Mouse (Mus musculus) inflammation-experienced regulatory T-cells, adult 6 months (primary cell): Measurements from ENCODE around the gene Zfp473. TPM values are rescaled to one million over a fixed set of nuclear protein-coding genes. Genes with fewer than 3 reads are reported as not detected.
"Not testable (repeated sequence)": the region's sequence is repeated elsewhere in the genome, so short reads cannot be mapped to it uniquely, and the experiment has no call there.

ENCODE experiments used
- ATAC-seq: one replicate; pipeline ENCODE4 v1.8.0; 2017
- polyA plus RNA-seq, 3 experiments: library from polyadenylated mRNA; unstranded; fragments of 100-300 nt; shearing (Covaris generic); gene quantifications; one replicate each; pipeline ENCODE4 v1.2.1; 2017

Gene Zfp473
- polyA plus RNA-seq, 3 experiments from 2014 or later, result 0.16 to 2.1 (median 0.93) TPM

DNA sequence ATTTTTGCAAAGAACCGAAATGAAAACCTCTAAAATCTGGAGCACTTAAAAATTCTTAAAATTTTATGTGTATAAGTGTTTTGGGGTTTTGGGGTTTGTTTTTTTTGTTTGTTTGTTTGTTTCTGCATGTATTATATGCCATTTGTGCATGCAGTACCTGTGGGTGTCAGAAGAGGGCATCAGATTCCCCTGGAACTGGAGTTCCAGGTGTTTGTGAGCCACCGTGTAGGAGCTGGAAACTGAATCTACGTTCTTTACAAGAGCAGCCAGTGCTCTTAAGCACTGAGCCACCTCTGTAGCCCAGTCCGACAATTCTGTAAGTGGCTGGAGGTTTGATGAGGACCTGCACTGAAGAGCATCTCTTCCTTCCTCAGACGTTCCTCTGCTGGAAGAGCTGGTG is 41.0 kb downstream of the Zfp473 start:
- no peak for ATAC-seq

DNA sequence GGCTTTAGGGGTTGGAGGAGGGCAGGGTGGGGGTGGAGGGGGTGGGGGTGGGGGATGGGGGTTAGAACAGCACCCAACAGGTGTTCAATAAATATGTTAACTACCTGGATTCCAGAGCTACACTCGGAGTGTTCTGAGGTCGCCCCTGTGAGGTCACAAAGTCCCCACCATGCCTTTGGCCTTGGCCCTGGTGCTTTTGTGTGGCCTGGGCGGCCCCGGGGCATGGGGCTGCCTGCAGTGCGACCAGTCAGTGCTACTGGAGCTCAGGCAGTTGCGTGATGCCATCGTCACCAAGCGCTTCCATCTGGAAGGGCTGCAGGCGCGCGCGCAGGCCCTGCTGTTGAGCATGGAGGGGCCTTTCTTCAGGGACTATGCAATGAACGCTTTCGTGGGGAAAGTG is 42.3 kb downstream of the Zfp473 start, which contains the start of gene Izumo2:
Gene Izumo2, plus strand, starts transcription at position 169 of the 400 bp plus-strand sequence.
- ATAC-seq, result no peak

DNA sequence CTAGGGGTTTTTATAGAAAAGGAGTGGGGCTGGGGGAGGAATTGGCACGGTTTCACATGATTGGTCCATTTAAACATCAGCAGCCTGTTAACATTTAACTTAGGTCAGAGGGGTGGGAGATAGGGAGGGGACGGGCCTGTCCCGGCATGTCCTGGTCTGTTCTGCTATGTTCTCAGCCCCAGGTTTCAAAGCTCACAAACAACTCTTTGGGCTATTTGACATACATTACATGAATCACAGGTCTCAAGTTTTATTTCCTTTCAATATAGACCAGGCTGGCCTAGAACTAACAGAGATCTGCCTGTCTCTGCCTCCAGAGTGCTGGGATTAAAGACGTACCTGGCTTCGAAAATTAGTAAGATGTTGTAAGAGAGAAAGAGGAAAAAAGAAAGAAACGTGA is 42.8 kb downstream of the Zfp473 start:
- not testable (repeated sequence) for ATAC-seq

DNA sequence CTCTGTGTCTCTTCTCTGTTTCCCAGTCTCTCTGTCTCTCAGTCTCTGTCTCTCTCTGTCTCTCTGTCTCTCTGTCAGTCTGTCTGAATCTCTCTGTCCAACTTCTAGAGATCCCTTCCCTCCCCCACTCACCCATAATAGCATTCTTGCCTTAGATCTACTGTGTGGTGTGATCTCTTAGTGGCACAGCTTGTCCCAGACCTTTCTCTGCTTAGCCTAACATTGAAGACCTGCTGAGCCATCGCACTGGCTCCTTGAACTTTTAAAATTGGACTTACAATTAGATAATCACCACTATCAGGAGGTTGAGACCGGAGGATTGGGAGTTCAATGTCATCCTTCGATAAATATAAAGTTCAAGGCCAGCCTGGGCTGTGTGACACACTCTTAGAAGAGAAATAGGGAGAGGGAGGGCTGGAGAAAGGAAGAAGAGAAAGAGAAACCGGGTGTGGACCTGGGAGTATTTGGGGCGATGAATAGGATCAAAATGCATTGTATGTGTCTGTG is 43.6 kb downstream of the Zfp473 start:
- no peak for ATAC-seq

DNA sequence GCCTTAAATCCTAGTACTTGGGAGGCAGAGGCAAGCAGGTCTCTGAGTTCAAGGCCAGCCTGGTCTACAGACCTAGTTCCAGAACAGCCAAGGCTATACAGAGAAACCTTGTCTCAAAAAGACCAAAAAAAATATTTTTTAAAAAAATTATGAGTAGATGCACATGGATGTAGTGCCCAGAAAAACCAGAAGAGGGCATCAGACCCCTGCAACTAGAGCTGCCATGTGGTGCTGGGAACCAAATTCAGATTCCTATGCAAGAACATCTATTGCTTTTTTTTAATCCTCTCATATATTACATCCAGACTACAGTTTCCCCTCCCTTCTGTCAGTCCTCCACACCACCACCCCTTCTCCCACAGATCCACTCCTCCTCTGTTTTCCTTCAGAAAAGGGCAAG is 44.5 kb downstream of the Zfp473 start:
- no peak for ATAC-seq

DNA sequence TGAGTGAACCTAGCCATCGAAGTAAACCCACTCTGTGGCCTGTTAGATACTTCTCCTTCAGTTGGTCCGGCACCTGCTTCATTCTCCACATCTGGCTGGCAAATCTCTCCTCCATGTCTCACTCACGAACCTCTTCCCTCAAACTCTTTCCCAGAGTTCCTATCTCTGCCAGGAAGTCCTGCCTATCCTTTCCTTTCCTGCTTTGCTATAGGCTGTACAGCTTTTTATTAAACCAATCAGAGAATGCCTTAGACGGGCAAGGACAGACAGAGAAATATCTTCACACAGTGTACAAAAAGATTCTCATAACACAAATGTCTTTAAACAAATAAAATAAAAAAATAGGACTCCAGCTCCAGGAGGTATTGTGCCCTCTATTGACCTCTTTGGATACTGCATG is 45.8 kb downstream of the Zfp473 start:
- ATAC-seq, result no peak

DNA sequence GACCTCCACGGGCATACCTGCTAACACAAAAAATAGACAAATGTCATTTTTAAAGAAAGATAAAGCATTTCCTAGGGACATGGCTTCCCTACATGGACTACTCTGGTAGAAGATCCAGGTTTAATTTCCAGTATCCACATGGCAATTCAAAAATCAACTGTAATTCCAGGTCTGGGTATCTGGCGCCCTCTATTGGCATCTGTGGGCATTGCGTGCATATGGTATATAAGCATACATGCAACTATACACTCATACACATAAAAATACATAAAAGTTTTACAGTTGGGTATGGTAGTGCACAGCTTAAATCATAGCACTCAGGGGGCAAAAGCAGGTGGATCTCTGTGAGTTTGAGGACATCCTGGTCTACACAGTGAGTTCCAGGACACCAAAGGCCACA is 46.5 kb downstream of the Zfp473 start:
- no peak for ATAC-seq

DNA sequence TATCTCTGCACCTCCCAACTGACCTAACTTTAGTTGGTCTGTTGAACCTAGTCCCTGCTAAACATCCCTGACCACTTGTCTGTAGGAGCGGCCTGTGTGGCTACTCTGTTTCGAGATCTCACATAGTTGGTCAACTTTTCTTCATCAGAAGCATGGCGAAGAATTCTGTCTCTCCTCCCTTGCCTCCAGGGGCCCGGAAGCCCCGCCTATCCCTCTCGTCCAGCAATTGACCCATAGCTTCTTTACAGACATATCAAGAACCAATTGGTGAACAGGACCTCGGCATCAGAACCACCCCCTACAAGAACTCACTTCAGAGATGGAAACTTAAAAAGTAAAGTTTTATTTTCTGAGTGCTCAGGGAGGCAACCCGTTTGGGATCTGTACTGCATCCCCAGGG is 47.9 kb downstream of the Zfp473 start:
- no peak for ATAC-seq

DNA sequence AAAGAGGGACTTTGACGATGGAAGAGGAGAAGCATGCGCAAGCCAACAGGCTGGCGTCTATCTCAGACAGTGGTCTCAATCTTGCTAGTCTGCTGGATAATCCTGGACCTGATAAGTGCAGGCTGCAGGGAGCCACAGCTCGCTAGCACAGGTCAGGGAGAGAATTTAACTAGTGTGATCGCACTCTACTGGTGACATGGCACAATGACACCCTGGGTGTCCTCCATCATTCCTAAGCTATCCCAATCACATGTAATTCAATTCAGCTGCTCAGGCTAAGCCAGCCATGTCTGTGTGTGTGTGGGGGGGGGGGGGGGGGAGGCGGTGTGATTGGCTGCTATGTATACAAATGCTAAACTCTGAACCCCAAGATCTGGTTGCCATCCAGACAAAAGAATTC is 48.9 kb downstream of the Zfp473 start:
- no peak for ATAC-seq

DNA sequence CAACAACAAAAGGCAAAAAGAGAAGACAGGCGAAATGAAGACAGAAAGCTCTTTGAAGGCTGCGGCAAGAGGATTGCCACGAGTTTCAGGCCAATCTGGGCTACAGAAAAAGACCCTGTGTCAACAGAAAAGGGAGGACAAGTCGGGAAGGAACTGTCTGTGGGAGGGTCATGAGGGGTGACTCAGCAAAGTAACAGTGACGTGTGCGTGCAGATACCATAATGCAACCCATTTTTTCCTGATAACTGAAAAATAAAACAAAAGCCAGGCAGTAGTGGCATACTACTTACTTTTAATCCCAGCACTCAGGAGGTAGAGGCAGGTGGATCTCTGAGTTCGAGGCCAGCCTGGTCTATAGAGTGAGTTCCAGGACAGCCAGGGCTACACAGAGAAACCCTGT is 52.9 kb downstream of the Zfp473 start:
- ATAC-seq, result no peak

DNA sequence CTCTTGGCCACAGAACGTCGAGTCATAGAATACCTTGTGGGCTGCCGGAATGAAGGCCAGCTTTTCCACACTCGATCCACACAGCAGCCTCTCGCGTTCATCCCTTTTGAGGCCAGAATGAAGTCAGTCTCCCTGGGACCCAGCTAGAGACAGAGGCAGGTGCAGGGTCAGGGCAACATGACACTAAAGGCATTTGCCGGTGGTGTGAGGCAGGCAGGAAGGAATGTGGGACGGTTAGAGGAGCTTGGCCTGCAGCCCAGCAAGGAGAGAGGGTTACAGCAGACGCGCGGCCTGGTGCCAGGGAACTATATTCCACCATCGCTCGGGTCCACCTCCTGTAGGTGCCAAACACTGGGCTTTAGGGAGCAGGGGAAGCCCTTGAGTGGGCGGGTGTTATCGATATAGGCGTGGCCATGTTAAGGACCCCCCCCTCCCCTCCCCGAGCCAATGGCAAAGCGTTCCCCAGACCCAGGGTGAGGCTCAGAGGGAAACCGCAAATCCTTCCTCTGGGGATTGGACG is 53.6 kb downstream of the Zfp473 start:
- ATAC-seq, result no peak

DNA sequence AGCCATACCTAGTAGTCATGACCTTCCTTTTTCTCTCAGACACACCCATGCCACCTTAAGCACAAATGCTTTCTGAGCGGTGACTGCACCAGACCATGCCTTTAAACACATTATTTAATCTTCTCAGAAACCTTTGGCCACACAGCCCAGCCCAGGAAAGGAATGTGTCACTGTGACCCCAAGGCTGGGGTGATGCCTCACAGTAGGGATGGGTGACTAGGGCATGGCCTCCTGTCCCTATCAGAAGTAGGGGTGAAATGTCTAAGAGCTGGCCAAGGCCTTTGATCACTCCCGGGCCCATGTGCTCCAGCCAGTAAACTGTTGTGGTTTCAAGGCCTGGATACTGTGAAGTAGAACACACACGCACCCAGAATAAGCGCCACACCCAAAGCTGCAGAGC is 55.6 kb downstream of the Zfp473 start:
- ATAC-seq, result no peak

DNA sequence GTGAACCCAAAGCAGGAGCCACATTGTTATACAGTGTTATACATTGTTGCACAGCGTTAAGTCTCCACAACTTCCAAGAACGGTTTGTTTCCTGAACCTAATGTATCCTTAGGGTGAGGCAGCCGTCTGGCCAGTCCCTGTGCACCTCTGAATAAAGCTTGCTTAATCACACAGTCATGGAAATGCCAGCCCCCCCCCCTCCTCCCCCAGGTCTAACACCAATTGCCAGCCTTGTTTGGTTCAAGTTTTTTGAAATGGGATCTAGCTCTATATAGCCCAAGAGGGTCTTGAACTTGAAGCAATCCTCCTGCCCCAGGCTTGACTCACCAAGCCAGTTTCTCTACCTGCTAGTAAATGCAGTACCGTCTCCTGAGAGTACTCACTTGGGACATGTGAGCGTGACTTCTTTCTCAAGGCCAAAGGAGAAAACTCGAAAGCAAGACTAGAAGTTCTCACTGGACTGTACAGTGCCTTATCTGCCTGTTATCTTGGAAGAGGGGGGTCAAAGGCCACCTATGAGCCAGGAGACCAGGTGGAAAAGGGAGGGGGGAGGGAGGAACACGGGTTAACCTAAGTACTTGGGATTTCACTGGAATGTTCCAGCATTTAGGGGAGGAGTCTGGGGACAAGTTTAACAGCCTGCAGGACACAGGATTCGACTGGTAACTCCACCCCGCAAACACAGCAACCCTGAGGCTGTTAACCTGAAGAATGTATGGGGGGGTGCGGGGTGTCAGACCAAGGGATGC is 57.2 kb downstream of the Zfp473 start:
- ATAC-seq, result no peak

DNA sequence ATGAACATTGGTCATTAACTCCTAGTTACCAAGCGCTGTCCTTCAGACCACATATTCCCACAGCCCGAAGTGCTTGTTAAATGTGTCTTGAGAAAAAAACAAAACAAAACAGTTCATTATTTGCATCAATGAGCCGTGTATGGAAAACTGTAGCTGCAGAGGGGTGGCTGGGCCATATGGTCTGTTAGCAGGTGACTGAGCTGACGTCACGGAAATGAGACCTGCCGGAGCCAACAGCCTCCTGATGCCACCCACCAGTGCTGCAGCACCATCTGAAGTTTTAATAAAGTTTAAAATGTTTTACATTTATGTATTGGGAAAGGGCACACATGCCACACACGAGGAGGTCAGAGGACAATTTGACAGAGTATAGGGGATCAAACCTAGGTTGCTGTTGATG is 61.5 kb downstream of the Zfp473 start:
- ATAC-seq, result no peak

DNA sequence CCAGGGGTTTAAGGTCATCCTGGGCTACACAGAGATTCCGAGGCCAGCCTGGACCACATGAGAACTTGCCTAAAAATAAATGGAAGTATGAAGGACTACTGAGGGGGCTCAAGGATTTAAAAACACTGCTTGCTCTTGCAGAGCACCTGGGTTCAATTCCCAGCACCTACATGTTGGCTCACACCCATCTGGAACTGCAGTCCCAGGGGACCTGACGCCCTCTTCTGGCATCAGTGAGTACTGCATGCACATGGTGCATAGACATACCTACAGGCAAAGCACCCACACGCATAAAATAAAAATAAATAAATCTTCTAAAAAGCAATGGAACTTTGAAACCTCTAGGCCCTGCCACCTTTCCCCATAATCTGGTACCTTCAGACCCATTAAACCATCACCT is 62.0 kb downstream of the Zfp473 start:
- no peak for ATAC-seq

DNA sequence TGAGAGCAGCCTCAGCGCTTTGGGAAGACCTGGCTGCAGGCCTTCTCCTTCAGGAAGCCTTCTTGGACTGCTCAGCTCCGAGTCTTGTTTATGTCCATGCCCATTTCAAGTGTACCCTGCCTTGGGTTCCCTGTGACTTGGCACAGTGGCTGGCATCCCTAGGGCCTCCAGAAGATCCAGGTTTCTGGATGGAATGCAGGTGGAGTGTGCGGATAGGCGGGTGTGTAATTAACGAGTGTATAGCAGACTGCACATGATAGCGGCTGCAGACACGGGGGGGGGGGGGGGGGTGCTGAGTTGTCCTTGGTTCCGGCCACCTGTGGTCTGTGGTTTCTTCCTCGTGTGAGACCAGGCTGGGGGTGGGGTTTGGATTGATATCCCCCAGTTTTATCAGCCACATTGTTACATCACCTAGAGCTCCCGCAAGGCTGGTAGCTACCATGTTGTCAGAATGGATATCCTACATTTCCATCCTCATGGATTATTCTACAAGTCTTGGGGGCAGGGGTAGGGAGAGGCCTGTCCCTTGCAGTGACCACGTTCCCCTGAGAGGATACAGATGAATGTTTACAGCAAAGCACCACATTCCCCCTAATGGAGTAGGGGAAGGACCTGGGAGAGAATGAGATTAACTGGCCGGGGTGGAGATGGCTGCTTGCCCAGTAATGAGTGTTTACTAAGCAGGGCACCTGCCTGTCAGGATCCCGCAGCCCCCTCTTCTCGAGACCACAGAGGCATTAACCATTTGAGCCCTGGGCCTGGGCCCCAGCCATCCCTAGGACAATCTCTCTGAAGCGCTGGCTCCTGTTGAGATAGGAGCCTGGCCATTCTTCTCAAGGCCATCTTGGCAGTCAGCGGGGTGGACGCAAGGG is 65.1 kb downstream of the Zfp473 start:
- ATAC-seq, result no peak

DNA sequence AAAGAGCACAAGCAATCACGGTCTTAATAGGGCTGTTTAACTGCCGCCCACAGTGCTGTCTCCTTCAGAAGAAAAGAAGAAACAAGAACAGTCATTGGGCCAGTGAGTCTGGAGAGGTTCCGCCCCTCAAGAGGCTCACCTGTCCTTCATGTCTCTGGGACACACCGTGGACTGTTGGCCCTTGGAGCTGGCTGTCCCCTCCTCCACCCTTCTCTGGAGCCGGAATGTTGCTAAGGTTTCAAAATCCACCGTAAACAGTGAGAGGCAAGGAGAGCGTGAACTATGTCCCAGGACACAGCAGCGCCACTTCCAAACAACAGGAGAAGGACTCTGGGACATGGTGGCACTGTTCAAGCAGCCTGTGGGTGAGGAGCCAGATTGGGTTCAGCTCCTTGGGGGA is 67.2 kb downstream of the Zfp473 start:
- ATAC-seq, result no peak

Other genes starting within 250 kb of the Zfp473 start
- not detected for gene Mybpc2, start 226.4 kb downstream of the Zfp473 start, polyA plus RNA-seq
- 1 to 10 TPM in 1 of 3 experiments, under 1 TPM in 2; 0.17 to 2.1 (median 0.86) TPM for gene Spib, start 219.0 kb downstream of the Zfp473 start, polyA plus RNA-seq
- 10 to 100 TPM; 21.0 to 32.4 (median 21.4) TPM for gene Pold1, start 202.2 kb downstream of the Zfp473 start, polyA plus RNA-seq
- gene Nr1h2, start 197.1 kb downstream of the Zfp473 start, polyA plus RNA-seq, result 10 to 100 TPM; 43.0 to 52.2 (median 49.9) TPM
- gene Napsa, start 178.7 kb downstream of the Zfp473 start, polyA plus RNA-seq, result 1 to 10 TPM; 1.3 to 7.7 (median 3.2) TPM
- not detected for gene Kcnc3, start 160.4 kb downstream of the Zfp473 start, polyA plus RNA-seq
- not detected for gene Myh14, start 80.2 kb downstream of the Zfp473 start, polyA plus RNA-seq
- not detected for gene Izumo2, start 42.3 kb downstream of the Zfp473 start, polyA plus RNA-seq
- 10 to 100 TPM; 66.6 to 71.2 (median 69.7) TPM for gene Vrk3, start 2.6 kb downstream of the Zfp473 start, polyA plus RNA-seq
- gene Nup62, start 65.0 kb upstream of the Zfp473 start, polyA plus RNA-seq, result 10 to 100 TPM; 30.8 to 60.2 (median 32.2) TPM
- 1 to 10 TPM; 1.9 to 4.2 (median 2.1) TPM for gene Il4i1, start 65.3 kb upstream of the Zfp473 start, polyA plus RNA-seq
- gene Atf5, start 65.6 kb upstream of the Zfp473 start, polyA plus RNA-seq, result under 1 TPM in 1 of 3 experiments, not detected in 2; 0.41 TPM
- 1 to 10 TPM; 1.1 to 4.5 (median 3.7) TPM for gene Akt1s1, start 97.9 kb upstream of the Zfp473 start, polyA plus RNA-seq
- gene Tbc1d17, start 98.0 kb upstream of the Zfp473 start, polyA plus RNA-seq, result 10 to 100 TPM; 43.9 to 66.0 (median 60.6) TPM
- gene Pnkp, start 106.1 kb upstream of the Zfp473 start, polyA plus RNA-seq, result 10 to 100 TPM; 43.2 to 49.7 (median 46.8) TPM
- 1 to 10 TPM; 1.9 to 5.6 (median 3.2) TPM for gene Ptov1, start 118.7 kb upstream of the Zfp473 start, polyA plus RNA-seq
- 10 to 100 TPM in 2 of 3 experiments, 1 to 10 TPM in 1; 7.1 to 14.1 (median 11.1) TPM for gene Med25, start 141.7 kb upstream of the Zfp473 start, polyA plus RNA-seq
- gene Fuz, start 145.0 kb upstream of the Zfp473 start, polyA plus RNA-seq, result 10 to 100 TPM in 2 of 3 experiments, 1 to 10 TPM in 1; 8.0 to 15.3 (median 11.0) TPM
- 10 to 100 TPM in 1 of 3 experiments, 1 to 10 TPM in 2; 6.1 to 12.1 (median 7.1) TPM for gene Ap2a1, start 178.4 kb upstream of the Zfp473 start, polyA plus RNA-seq
- gene Tsks, start 192.2 kb upstream of the Zfp473 start, polyA plus RNA-seq, result not detected
- 1 to 10 TPM in 2 of 3 experiments, under 1 TPM in 1; 0.23 to 1.9 (median 1.5) TPM for gene Cpt1c, start 223.8 kb upstream of the Zfp473 start, polyA plus RNA-seq
- 10 to 100 TPM; 37.3 to 84.6 (median 70.6) TPM for gene Prmt1, start 235.5 kb upstream of the Zfp473 start, polyA plus RNA-seq
- gene Irf3, start 246.6 kb upstream of the Zfp473 start, polyA plus RNA-seq, result 100 to 1,000 TPM in 2 of 3 experiments, 10 to 100 TPM in 1; 83.6 to 119 (median 115) TPM
- 10 to 100 TPM; 21.0 to 29.3 (median 26.6) TPM for gene Bcl2l12, start 247.7 kb upstream of the Zfp473 start, polyA plus RNA-seq